Comparison of ENCODE assay signal across 10 mouse cellular contexts in genomic region chr2:48318384-48319030, GRCm38 (mm10).
A peak's percentile ranks its signal among the peaks of the same experiment; 100 is the strongest.
DNase-seq lines count a peak whose midpoint lies in the region; ATAC-seq lines count a peak whose summit lies in the region.
"Had no signal": no experiment of that assay in that cellular context is flagged by ENCODE, and none has a peak within 500 bp of the region (broad histone marks: within the 10 kb centered on the region; RNA-seq: fewer than 3 reads in every experiment).

No protein-coding gene starts in this region.

- H3K36me3 ChIP-seq in kidney, embryonic 15.5 days = no peaks in the 10 kb centered on the region
- H3K36me3 ChIP-seq in embryonic facial prominence, embryonic 11.5 days (replicated peaks; ENCODE audit: control insufficient read depth, insufficient read depth, low read depth, low read length) = no peaks in the 10 kb centered on the region
- no peaks in the 10 kb centered on the region for H3K36me3 ChIP-seq in hindbrain, embryonic 16.5 days (ENCODE audit: control insufficient read depth, insufficient read depth, low read length)
- no peaks in the 10 kb centered on the region for H3K36me3 ChIP-seq in neural tube, embryonic 12.5 days

- DNase-seq in kidney, adult 18-20 months = no peak
- DNase-seq in embryonic facial prominence, embryonic 11.5 days (ENCODE audit: low spot score) = peak; percentile 48
- no peak for DNase-seq in frontal cortex, postnatal 14 days (ENCODE audit: low spot score in 2 of 2)
- DNase-seq in cerebellum, postnatal 4 days (ENCODE audit: low spot score in 2 of 2) = no peak
- no peak for DNase-seq in lung, postnatal 36 days
- DNase-seq: liver, postnatal 0 days had no signal

- WGBS in kidney, embryonic 15.5 days = 12% methylated on average over 8 of the region's 8 CpGs
- 35% methylated on average over 8 of the region's 8 CpGs for WGBS in embryonic facial prominence, embryonic 11.5 days
- 25% methylated on average over 8 of the region's 8 CpGs for WGBS in hindbrain, embryonic 16.5 days
- WGBS in neural tube, embryonic 12.5 days = 3% methylated on average over 8 of the region's 8 CpGs

- H3K9me3 ChIP-seq in kidney, embryonic 15.5 days (replicated peaks) = no peaks in the 10 kb centered on the region
- no peaks in the 10 kb centered on the region for H3K9me3 ChIP-seq in embryonic facial prominence, embryonic 11.5 days (replicated peaks; ENCODE audit: control insufficient read depth, low read length)
- H3K9me3 ChIP-seq in hindbrain, embryonic 16.5 days (ENCODE audit: control insufficient read depth, low read length) = no peaks in the 10 kb centered on the region
- H3K9me3 ChIP-seq in neural tube, embryonic 12.5 days = no peaks in the 10 kb centered on the region

- H3K27ac ChIP-seq in kidney, embryonic 15.5 days = 0 out of 2 replicates have a peak overlapping the region, but pooled peaks have one; percentile 54
- H3K27ac ChIP-seq in embryonic facial prominence, embryonic 11.5 days (replicated peaks; ENCODE audit: low read depth, low read length) = no peak overlapping the region
- H3K27ac ChIP-seq in hindbrain, embryonic 16.5 days (ENCODE audit: low read depth, low read length) = no peak overlapping the region
- no peak overlapping the region for H3K27ac ChIP-seq in neural tube, embryonic 12.5 days

- no peak overlapping the region for H3K4me3 ChIP-seq in kidney, embryonic 15.5 days (replicated peaks)
- no peak overlapping the region for H3K4me3 ChIP-seq in embryonic facial prominence, embryonic 11.5 days (ENCODE audit: low read depth, low read length)
- no peak overlapping the region for H3K4me3 ChIP-seq in hindbrain, embryonic 16.5 days (ENCODE audit: low read length)
- H3K4me3 ChIP-seq in neural tube, embryonic 12.5 days = no peak overlapping the region

- H3K4me1 ChIP-seq in kidney, embryonic 15.5 days = peaks cover 11% of the 10 kb centered on the region; the same call in 1 of the 2 replicates
- H3K4me1 ChIP-seq in embryonic facial prominence, embryonic 11.5 days (ENCODE audit: control insufficient read depth, insufficient read depth, low read length) = no peaks in the 10 kb centered on the region
- H3K4me1 ChIP-seq in hindbrain, embryonic 16.5 days (ENCODE audit: control insufficient read depth, insufficient read depth, low read depth, low read length) = peaks cover 10% of the 10 kb centered on the region
- peaks cover 19% of the 10 kb centered on the region for H3K4me1 ChIP-seq in neural tube, embryonic 12.5 days

- ATAC-seq in kidney, embryonic 15.5 days (replicated peaks; ENCODE audit: low FRiP score) = peak; percentile 78
- peak; percentile 79; the same call in 1 of the 2 replicates for ATAC-seq in embryonic facial prominence, embryonic 11.5 days (replicated peaks; ENCODE audit: insufficient number of reproducible peaks, low FRiP score, low TSS enrichment, low read depth)
- peak; percentile 51 for ATAC-seq in hindbrain, embryonic 16.5 days
- peak; percentile 77 for ATAC-seq in neural tube, embryonic 12.5 days (ENCODE audit: low FRiP score, low read depth)
- ATAC-seq: liver, postnatal 0 days had no signal

- no peaks in the 10 kb centered on the region for H3K27me3 ChIP-seq in kidney, embryonic 15.5 days
- no peaks in the 10 kb centered on the region for H3K27me3 ChIP-seq in embryonic facial prominence, embryonic 11.5 days (ENCODE audit: control insufficient read depth, insufficient read depth, low read length)
- no peaks in the 10 kb centered on the region for H3K27me3 ChIP-seq in hindbrain, embryonic 16.5 days (replicated peaks; ENCODE audit: control insufficient read depth, insufficient read depth, low read length)
- no peaks in the 10 kb centered on the region for H3K27me3 ChIP-seq in neural tube, embryonic 12.5 days (replicated peaks)
- H3K27me3 ChIP-seq: CH12.LX had no signal

- H3K4me2 ChIP-seq in kidney, embryonic 15.5 days = no peak overlapping the region
- no peak overlapping the region for H3K4me2 ChIP-seq in embryonic facial prominence, embryonic 11.5 days (ENCODE audit: low read depth, low read length)
- H3K4me2 ChIP-seq in hindbrain, embryonic 16.5 days (ENCODE audit: low read length) = no peak overlapping the region
- peak overlapping the region; percentile 16; the same call in 1 of the 2 replicates for H3K4me2 ChIP-seq in neural tube, embryonic 12.5 days (replicated peaks)

- no peak overlapping the region for H3K9ac ChIP-seq in kidney, embryonic 15.5 days
- H3K9ac ChIP-seq in embryonic facial prominence, embryonic 11.5 days (replicated peaks; ENCODE audit: low read length) = no peak overlapping the region
- H3K9ac ChIP-seq in hindbrain, embryonic 16.5 days (ENCODE audit: low read depth, low read length) = no peak overlapping the region
- H3K9ac ChIP-seq in neural tube, embryonic 12.5 days = no peak overlapping the region
- H3K9ac ChIP-seq: liver, postnatal 0 days had no signal
